Mouse (Mus musculus) left cerebral cortex, adult 2 months (tissue): ENCODE measurements around the gene Rab11fip3. TPM values are rescaled to one million over a fixed set of nuclear protein-coding genes. Genes with fewer than 3 reads are reported as not detected.
"Not testable (repeated sequence)": the region's sequence is repeated elsewhere in the genome, so short reads cannot be mapped to it uniquely, and the experiment has no call there.

Experiments
- DNase-seq, 2 experiments: peaks; one replicate each; pipeline ENCODE4 v3.0.0; 2021 to 2022; ENCODE audit warnings: low spot score in 2 of 2, mixed read lengths in 1 of 2; ENCODE audit errors: extremely low spot score in 1 of 2
- H3K27ac ChIP-seq: fragments of 200-600 bp; 2 replicates; pipeline ENCODE4 v1.8.1; 2022
- H3K4me3 ChIP-seq: fragments of 200-600 bp; 2 replicates; pipeline ENCODE4 v1.8.1; 2022
- CTCF ChIP-seq: fragments of 200-600 bp; IDR thresholded peaks from 2 replicates; pipeline ENCODE4 v1.8.1; 2022; ENCODE audit warnings: antibody characterized with exemption, mild to moderate bottlenecking, moderate library complexity
- intact Hi-C: fragments of 180-260 bp; cut with DNase I; formaldehyde crosslinking; loops from one replicate; pipeline ENCODE4 v1.15.1; 2025
- total RNA-seq, 2 experiments: library from RNA; stranded (reverse); gene quantifications; 2 replicates each; pipeline ENCODE4 v1.2.3; 2021

Gene Rab11fip3
- total RNA-seq, 2 experiments from 2014 or later: 114 to 119 TPM

GRCm38 (mm10) chr17:26052074-26052473, 17.3 kb downstream of the Rab11fip3 start:
- intact Hi-C loops: no loop called here
- H3K27ac ChIP-seq: no peak overlapping the region
- no peak overlapping the region for H3K4me3 ChIP-seq
- no peak for TF ChIP-seq CTCF
- no peak for DNase-seq

DNA sequence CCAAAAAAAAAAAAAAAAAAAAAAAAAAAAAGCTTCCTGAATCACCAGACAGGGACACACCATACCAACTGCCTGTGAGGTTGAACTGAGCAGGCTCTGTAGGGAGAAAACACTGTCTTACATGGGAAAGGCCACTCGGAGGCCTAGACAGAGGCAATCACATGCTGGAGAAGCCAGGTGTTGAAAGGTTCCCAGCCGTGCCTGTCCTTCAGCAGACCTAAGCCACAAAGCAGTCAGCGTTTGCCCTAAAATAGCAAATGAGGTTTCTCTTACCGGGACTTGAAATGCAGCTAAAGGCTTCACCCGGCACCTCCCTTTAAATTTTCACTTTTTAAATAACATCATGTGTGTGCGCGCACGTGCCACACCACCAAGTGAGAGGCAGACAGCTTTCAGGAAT, 21.2 kb downstream of the Rab11fip3 start:
- intact Hi-C loops: no loop called here
- peak overlapping the region; percentile 5; the same call in 1 of the 2 replicates for H3K27ac ChIP-seq
- no peak overlapping the region for H3K4me3 ChIP-seq
- DNase-seq: no peak
- no peak for TF ChIP-seq CTCF

DNA sequence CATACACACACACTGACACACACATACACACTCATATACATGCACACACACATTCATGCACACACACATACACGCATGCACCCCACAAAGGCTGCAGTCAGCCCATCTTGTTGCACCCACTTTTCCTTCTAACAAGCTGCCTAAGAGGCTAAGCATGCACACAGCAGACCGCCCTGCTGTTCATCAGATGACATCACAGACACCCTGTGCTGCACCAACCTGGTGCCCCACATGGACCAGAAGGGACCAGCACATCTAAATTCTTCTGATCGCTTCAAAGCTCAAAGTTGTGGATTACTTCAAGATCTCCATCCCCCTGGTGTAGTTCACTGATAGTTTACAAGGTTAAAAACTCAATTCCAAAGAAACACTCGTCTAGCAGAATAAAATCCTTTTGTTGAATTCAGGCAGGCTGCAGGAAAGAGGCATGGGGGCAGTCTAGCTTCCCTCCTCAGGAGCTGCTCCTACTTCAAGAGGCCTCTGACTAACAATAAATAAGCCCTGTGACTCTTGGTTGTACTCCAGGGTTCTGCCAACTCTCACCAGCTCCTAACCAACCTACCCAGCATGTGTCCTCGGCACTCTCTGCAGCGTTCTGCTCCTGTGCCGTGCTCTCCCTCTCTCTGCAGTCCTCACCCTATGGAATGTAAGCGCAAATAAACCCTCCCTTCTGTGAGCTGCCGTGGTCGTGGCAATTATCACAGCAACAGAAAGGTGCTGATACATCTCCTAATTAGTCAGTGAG, 22.9 kb downstream of the Rab11fip3 start:
- peak overlapping the region; percentile 62 for H3K27ac ChIP-seq
- TF ChIP-seq CTCF: no peak
- intact Hi-C loops: no loop called here
- no peak for DNase-seq
- no peak overlapping the region for H3K4me3 ChIP-seq

DNA sequence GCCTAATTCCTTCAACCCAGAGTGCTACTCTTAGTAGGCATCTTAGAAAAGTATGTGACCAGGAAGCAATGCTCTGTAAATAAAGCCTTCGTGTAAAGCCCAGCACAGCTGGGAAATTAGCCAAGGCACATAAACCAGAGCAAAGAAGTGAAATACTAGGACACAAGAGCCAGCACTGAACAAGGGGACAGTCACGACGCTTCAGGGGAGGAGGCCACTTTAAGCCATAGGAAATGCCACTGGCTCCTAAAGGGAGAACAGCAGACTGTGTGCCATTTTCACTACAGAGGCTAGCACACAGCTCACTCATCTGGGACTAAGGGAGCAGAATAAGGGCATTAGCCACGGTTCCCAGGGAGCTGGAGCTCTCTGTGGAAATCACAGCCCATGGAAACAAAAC, 24.1 kb downstream of the Rab11fip3 start:
- no peak overlapping the region for H3K4me3 ChIP-seq
- DNase-seq: no peak
- intact Hi-C loops: no loop called here
- no peak overlapping the region for H3K27ac ChIP-seq
- no peak for TF ChIP-seq CTCF

GRCm38 (mm10) chr17:26043249-26043636, 26.1 kb downstream of the Rab11fip3 start:
- DNase-seq: peak; percentile 57 to 63
- 0 out of 2 replicates have a peak overlapping the region, but pooled peaks have one; percentile 7 for H3K4me3 ChIP-seq
- intact Hi-C loops: loop anchor here (2.0 kb wide), 1 partner anchor 26 kb away; the partner anchor contains the start of gene Rab11fip3
- peak overlapping the region; percentile 83 for H3K27ac ChIP-seq
- TF ChIP-seq CTCF: no peak; the same call in 1 of the 2 replicates

DNA sequence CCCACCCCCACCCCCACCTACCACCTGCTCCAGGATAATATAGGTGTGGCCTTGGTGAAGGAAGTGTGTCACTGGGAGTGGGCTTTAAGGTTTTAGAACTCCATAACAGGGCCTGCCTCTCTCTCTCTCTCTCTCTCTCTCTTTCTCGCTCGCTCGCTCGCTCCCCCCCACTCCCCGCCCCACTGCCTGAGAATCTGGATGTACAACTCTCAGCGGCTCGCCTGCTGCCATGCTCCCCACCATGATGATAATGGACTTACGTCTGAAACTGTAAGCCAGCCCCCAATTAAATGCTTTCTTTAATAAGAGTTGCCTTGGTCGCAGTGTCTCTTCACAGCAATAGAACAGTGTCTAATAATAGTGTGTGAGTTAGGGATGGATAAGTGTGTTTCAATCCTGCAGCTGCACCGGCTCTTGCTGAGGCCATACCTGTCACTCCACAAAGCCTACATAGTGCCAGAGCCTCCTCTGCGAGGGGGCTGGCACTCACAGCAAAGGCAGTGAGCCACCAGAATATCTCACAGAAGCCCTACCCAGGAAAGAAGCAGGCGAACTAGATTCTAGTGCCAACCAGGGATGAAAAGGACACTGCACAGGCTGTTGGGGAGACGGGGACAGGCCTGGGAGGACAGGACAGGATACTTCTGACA, 26.6 kb downstream of the Rab11fip3 start:
- no peak for TF ChIP-seq CTCF
- Histone ChIP-seq H3K27ac (peak overlapping the region; percentile 83), H3K4me3 (0 out of 2 replicates have a peak overlapping the region, but pooled peaks have one; percentile 7)
- no peak for DNase-seq
- intact Hi-C loops: loop anchor here (2.0 kb wide), 1 partner anchor 26 kb away; the partner anchor contains the start of gene Rab11fip3

DNA sequence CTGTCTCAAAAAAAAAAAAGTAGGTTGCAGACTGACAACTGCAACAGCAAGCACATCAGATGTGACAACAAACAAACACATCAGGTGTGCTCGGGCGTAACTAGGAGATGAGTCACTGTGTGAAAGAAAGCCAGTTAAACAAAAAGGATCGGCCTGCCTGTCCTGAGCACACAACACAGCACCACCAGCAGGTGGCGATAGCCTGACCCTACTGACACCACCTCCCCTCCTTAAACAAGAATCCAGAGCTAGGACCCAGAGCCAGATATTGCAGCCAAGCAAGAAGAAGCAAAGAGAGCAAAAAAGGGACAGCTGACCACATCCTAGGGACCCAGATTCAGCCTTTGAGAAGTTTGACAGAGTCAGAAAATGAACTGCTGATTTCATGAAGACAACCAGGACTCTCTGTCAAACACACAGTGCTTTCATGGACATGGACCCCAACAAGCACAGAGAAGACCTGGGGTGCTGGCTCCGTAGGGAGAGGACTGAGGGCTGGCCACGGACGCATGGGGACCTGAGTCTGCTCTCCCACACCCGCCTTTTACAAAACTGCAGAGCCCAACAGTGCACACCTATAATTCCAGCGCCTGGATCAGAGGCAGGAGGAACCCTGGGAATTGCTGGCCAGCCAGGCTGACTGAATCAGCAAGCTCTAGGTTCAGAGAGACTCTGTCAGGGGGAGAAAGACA, 28.1 kb downstream of the Rab11fip3 start:
- TF ChIP-seq CTCF: peak; percentile 77
- DNase-seq: peak in 1 of 2 experiments; percentile 46
- intact Hi-C loops: loop anchor here (2.0 kb wide), 1 partner anchor 50 kb away; the partner anchor contains the start of gene Decr2
- Histone ChIP-seq H3K4me3 (no peak overlapping the region), H3K27ac (peak overlapping the region; percentile 40; the same call in 1 of the 2 replicates)

GRCm38 (mm10) chr17:26040711-26041110, 28.6 kb downstream of the Rab11fip3 start:
- H3K27ac ChIP-seq, H3K4me3 ChIP-seq, DNase-seq: not testable (repeated sequence)
- intact Hi-C loops: loop anchor here (2.0 kb wide), 1 partner anchor 50 kb away; the partner anchor contains the start of gene Decr2

DNA sequence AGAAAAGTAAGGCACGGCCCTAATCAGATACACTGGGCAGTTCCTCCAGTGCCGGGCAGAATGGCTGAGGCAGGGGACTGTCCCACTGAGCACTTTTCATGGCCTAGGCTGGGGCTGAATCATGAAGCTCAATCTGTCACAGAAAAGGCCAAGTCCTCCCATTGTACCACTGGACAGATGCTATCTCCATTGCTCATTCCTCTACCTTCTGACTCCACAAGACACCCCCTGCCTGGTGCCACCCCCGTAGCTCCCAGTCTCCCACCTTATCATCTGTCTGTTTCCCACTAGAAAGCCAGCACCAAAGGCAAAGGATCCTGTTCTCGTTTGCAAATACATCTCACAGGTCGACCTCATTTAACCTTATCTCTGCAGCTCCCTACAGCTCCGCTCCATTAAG, 37.3 kb downstream of the Rab11fip3 start:
- Histone ChIP-seq H3K27ac (peak overlapping the region; percentile 73), H3K4me3 (no peak overlapping the region)
- no peak for TF ChIP-seq CTCF
- DNase-seq: no peak
- intact Hi-C loops: loop anchor here (5.0 kb wide), 1 partner anchor 35 kb away; the partner anchor contains the start of gene Rab11fip3

DNA sequence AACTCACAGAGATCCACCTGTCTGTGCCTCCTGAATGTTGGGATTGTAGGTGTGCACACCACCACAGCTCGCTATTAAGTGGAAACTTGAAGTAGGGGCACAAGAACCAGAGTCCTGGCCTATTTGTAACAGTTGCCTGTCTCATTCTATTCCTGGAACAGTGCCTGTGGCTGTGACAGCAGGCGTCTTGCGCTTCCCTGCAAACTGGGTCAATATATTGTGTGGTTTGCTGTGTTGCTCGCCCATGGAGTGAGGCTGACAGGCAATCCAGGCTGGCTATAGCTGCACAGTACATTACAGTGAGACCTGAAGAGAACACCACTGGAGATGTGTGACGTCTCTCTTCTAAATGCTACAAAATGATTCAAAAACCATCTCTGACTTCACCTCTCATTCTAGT, 37.8 kb downstream of the Rab11fip3 start:
- no peak for DNase-seq
- no peak overlapping the region for H3K4me3 ChIP-seq
- H3K27ac ChIP-seq: peak overlapping the region; percentile 73
- no peak for TF ChIP-seq CTCF
- intact Hi-C loops: loop anchor here (5.0 kb wide), 1 partner anchor 36 kb away; the partner anchor contains the start of gene Rab11fip3

GRCm38 (mm10) chr17:26028261-26028660, 41.1 kb downstream of the Rab11fip3 start:
- H3K4me3 ChIP-seq: no peak overlapping the region
- peak overlapping the region; percentile 44 for H3K27ac ChIP-seq
- intact Hi-C loops: no loop called here
- no peak for TF ChIP-seq CTCF
- no peak for DNase-seq
